Mouse (Mus musculus) thymus, adult 2 months (tissue): Measurements from ENCODE around the gene Slc29a4. TPM values are rescaled to one million over a fixed set of nuclear protein-coding genes. Genes with fewer than 3 reads are reported as not detected.

Experiments
- DNase-seq: peaks from one replicate; pipeline ENCODE4 v3.0.0; 2021
- H3K27ac ChIP-seq: fragments of 200-500 bp; 2 replicates; pipeline ENCODE4 v1.5.1; 2012; ENCODE audit warnings: low read length, control low read depth; ENCODE audit not compliant: control insufficient read depth, insufficient read depth
- H3K27me3 ChIP-seq: fragments of 200-500 bp; 2 replicates; pipeline ENCODE4 v1.6.1; 2012; ENCODE audit warnings: mild to moderate bottlenecking, low read length, moderate library complexity, mixed read lengths; ENCODE audit not compliant: control insufficient read depth, insufficient read depth
- H3K36me3 ChIP-seq: fragments of 200-500 bp; 2 replicates; pipeline ENCODE4 v1.6.1; 2012; ENCODE audit warnings: mild to moderate bottlenecking, low read length, moderate library complexity; ENCODE audit not compliant: control insufficient read depth, insufficient read depth
- H3K4me1 ChIP-seq: fragments of 200-500 bp; replicated peaks from 2 replicates; pipeline ENCODE4 v1.6.1; 2012; ENCODE audit warnings: low read length; ENCODE audit not compliant: control insufficient read depth, insufficient read depth
- H3K4me3 ChIP-seq: fragments of 200-500 bp; 2 replicates; pipeline ENCODE4 v1.5.1; 2012; ENCODE audit warnings: mild to moderate bottlenecking, low read length, control low read depth, moderate library complexity; ENCODE audit not compliant: control insufficient read depth, insufficient read depth
- CTCF ChIP-seq: fragments of 200-500 bp; IDR thresholded peaks from 2 replicates; pipeline ENCODE4 v1.5.1; 2012; ENCODE audit warnings: mild to moderate bottlenecking, control low read depth, low read length, moderate library complexity, borderline replicate concordance; ENCODE audit not compliant: control insufficient read depth, poor library complexity, insufficient read depth; ENCODE audit errors: extremely low read depth
- POLR2A ChIP-seq: fragments of 200-500 bp; IDR thresholded peaks from 2 replicates; pipeline ENCODE4 v1.6.1; 2012; ENCODE audit warnings: mild to moderate bottlenecking, low read length, control low read depth, moderate library complexity; ENCODE audit not compliant: control insufficient read depth, poor library complexity, insufficient read depth; ENCODE audit errors: extremely low read depth
- WGBS: fragments of 180-500 bp; shearing (Covaris S2); methylation state at CpG from one replicate; pipeline ENCODE4 v1.1.7; 2018; 5-methylcytosine and 5-hydroxymethylcytosine counted together
- polyA plus RNA-seq: library from polyadenylated mRNA; depleted of rRNA; stranded (reverse); fragments of >200 nt; gene quantifications from 2 replicates; pipeline ENCODE4 v1.2.3, GENCODE M21; 2012; rRNA removed

Gene Slc29a4
- 1.2 and 1.5 TPM in 2 replicates for polyA plus RNA-seq

GRCm38 (mm10) chr5:142692248-142692647 is at the start of gene Slc29a4:
Gene Slc29a4, plus strand, starts transcription at chr5:142692512.
- Histone ChIP-seq H3K4me1 (no peaks in the 10 kb centered on the region), H3K27ac (no peak within 1 kb of the TSS), H3K36me3 (no peaks in the 10 kb centered on the region), H3K27me3 (no peaks in the 10 kb centered on the region), H3K4me3 (no peak within 1 kb of the TSS)
- DNase-seq: no peak
- 78% methylated on average over 14 of the region's 14 CpGs for WGBS
- no peak for TF ChIP-seq CTCF
- no peak for TF ChIP-seq POLR2A

DNA sequence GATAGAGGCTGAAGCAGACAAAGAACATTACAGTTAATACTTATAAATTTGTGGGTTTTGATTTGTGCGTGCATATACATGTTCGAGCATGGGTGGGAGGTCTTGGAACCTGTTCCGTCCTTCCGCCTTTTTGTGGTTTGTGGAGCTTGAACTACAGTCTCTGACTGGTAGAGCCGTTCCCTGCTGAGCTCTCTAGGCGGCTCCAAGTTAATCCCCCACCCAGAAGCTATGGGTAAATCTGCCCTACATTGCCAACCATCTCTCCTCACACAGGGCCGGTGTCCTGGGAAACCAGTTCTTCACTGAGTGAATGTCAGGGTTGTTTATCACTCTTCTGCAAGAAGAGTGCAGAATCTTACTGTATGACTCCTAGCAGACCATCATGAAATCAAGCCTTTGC is 44.1 kb upstream of the Slc29a4 start:
- TF ChIP-seq CTCF: no peak
- no peak for TF ChIP-seq POLR2A
- Histone ChIP-seq H3K27ac (no peak overlapping the region), H3K36me3 (no peaks in the 10 kb centered on the region), H3K27me3 (no peaks in the 10 kb centered on the region), H3K4me1 (no peaks in the 10 kb centered on the region), H3K4me3 (no peak overlapping the region)
- WGBS: 94% methylated on average over 7 of the region's 7 CpGs
- DNase-seq: no peak

GRCm38 (mm10) chr5:142649460-142650050 is 42.8 kb upstream of the Slc29a4 start:
- DNase-seq: no peak
- no peaks in the 10 kb centered on the region for H3K4me1 ChIP-seq
- no peak overlapping the region for H3K27ac ChIP-seq
- no peak for TF ChIP-seq POLR2A
- no peak for TF ChIP-seq CTCF
- no peaks in the 10 kb centered on the region for H3K36me3 ChIP-seq
- no peak overlapping the region for H3K4me3 ChIP-seq
- 88% methylated on average over 4 of the region's 4 CpGs for WGBS
- no peaks in the 10 kb centered on the region for H3K27me3 ChIP-seq

DNA sequence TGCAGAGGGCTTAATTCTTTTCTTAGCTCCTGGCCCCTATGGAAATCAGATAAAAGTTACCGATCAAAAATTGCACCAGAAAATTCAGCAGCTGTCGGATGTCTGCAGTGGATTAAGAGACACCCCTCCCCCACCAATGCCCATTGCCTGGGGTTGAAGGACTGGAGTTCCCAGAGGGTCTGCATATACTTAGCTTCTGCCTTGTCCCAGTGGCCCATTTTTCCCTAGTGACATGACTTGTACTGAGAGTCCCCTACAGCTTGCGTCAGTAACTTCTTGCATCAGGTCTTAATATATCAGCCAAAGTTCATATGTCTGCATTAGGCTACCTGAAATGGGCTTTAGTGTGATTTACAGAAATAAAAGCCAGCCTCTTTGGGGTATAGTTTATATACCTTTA is 41.9 kb upstream of the Slc29a4 start:
- DNase-seq: no peak
- Histone ChIP-seq H3K36me3 (no peaks in the 10 kb centered on the region), H3K4me1 (no peaks in the 10 kb centered on the region), H3K27me3 (no peaks in the 10 kb centered on the region), H3K4me3 (no peak overlapping the region), H3K27ac (no peak overlapping the region)
- TF ChIP-seq CTCF: no peak
- TF ChIP-seq POLR2A: no peak
- WGBS: 96% methylated on average over 3 of the region's 3 CpGs

DNA sequence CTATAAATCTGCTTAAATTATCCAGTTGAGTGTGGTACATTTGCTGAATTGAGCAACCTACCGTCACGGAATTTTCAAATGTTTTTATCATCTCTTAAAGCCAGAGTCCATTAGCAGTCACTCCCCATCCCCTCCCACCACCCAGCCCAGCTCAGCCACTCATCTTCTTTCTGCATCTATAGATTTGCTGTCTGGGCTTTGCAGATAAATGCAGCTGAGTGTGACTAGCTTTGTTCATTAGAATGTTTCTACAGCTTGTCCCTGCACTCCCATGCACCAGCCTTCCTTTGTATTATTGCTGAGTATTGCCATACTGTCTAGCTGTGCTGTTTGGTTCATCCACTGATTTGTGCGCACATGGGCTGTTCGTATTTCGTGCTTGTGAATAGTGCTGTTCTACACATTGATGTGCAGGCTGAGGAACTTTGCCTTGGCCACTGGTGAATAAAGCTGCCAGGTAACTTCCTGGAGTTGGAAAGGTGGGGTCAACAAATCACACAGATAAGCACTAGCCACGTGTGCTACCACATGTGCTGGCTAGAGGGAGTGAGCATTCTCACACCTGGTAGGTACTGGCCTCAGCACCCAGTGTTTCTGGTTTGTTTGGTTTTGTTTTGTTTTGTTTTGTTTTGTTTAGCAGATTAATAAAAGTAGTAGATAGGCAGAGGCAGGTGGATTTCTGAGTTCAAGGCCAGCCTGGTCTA is 41.4 kb upstream of the Slc29a4 start:
- DNase-seq: no peak
- no peak for TF ChIP-seq CTCF
- TF ChIP-seq POLR2A: no peak
- H3K4me1 ChIP-seq: no peaks in the 10 kb centered on the region
- H3K27me3 ChIP-seq: no peaks in the 10 kb centered on the region
- no peaks in the 10 kb centered on the region for H3K36me3 ChIP-seq
- no peak overlapping the region for H3K4me3 ChIP-seq
- WGBS: 94% methylated on average over 6 of the region's 6 CpGs
- H3K27ac ChIP-seq: no peak overlapping the region

GRCm38 (mm10) chr5:142652266-142652665 is 40.0 kb upstream of the Slc29a4 start:
- Histone ChIP-seq H3K36me3 (peaks cover 11% of the 10 kb centered on the region), H3K4me3 (no peak overlapping the region), H3K27me3 (no peaks in the 10 kb centered on the region), H3K27ac (no peak overlapping the region), H3K4me1 (no peaks in the 10 kb centered on the region)
- no peak for TF ChIP-seq CTCF
- WGBS: 96% methylated on average over 4 of the region's 4 CpGs
- no peak for DNase-seq
